Mouse (Mus musculus) splenic B cell, adult 2 months (primary cell): ENCODE measurements around the gene Ranbp3.
A peak's percentile ranks its signal among the peaks of the same experiment; 100 is the strongest.

Source experiments
- DNase-seq: peaks from one replicate; pipeline ENCODE4 v3.0.0-alpha.2; 2011; ENCODE audit warnings: low read depth, low spot score
- H3K27me3 ChIP-seq: 2 replicates; pipeline ENCODE4 v1.6.1; 2012; ENCODE audit warnings: mild to moderate bottlenecking, low read length, moderate library complexity, mixed read lengths; ENCODE audit not compliant: control insufficient read depth, poor library complexity, insufficient read depth, severe bottlenecking
- H3K36me3 ChIP-seq: 2 replicates; pipeline ENCODE4 v1.6.1; 2012; ENCODE audit warnings: mild to moderate bottlenecking, low read length, moderate library complexity, mixed read lengths; ENCODE audit not compliant: control insufficient read depth, poor library complexity, insufficient read depth, severe bottlenecking

Ranbp3 gene

DNA sequence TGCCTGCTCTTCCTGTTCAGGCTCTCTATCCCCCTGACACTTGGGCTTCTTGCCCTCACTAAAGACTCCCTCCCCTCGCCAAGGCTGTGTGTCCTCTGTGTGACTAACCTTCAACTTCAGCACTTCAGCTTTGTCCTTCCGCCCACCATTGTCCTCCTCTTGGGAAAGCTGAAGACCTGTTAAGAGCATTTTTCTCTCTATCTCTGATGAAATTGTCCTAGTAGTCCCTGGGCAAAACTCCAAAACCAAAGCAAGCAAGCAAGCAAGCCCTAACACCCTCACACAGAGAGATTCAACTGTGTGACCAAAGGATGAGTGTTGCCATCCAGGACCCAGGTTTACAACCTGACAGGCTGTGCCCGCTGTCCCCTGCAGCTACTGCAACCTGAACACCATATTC, 9.4 kb upstream of the Ranbp3 start:
- Histone ChIP-seq H3K27me3 (no peaks in the 10 kb centered on the region), H3K36me3 (no peaks in the 10 kb centered on the region)
- DNase-seq: no peak

DNA sequence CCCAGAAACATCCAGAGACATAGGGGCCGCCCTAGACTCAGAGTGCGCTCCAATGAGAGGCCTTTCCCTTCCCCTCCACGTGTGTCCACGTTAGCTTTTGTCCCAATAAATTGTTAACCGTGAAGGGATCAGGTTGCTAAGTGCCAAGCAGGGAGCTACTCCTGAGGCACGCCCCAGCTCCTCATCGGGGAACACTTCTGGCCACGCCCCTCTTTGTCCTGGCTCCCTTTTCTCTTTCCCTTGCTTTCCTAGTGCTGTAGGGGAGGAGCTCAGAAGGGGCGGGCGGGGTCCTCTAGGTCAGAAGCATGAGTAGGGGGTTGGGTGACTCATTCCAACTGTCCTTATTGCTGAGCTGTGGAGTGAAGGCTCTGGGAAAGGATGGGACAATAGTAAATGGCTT, 8.8 kb upstream of the Ranbp3 start:
- Histone ChIP-seq H3K27me3 (no peaks in the 10 kb centered on the region), H3K36me3 (no peaks in the 10 kb centered on the region)
- no peak for DNase-seq

DNA sequence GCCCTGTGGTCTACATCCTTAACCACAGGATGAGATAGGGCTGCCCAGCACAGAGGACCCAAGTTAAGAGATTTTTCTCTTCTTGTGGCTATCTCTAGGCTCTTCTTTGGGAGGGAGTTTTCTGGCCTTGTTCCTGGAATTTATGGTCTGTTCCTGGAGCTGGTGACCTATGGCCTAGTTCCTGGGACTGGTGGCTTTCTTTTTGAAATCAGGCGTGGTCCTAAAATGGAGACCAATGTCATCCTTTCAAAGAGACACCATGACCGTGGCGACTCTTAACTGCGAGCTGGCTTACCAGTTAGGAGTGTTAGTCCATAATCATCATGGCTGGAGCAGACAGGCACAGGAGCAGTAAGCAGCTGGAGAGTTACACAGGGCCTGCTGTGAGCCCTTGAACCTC, 6.7 kb upstream of the Ranbp3 start:
- H3K36me3 ChIP-seq: no peaks in the 10 kb centered on the region

DNA sequence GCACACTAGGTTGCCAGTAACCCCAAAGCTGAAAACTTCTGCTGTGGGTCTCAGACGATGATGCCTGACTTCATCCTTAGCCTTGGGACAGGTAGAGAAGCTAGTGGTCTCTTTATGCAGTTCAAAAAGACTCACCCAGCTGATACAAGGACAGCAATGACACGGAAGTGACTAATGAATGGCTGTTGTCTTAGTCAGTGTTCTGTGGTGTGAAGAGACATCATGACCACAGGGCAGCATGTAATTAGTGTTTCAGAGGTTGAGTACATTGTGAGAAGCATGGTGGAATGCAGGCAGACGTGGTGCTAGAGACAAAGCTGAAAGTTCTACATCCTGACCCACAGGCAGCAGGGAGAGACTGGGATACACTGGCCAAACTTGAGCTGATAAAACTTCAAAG, 5.5 kb upstream of the Ranbp3 start:
- Histone ChIP-seq H3K27me3 (no peaks in the 10 kb centered on the region), H3K36me3 (no peaks in the 10 kb centered on the region)
- no peak for DNase-seq

More for the DNA sequence above, 6.7 kb upstream of the Ranbp3 start:
- no peaks in the 10 kb centered on the region for H3K27me3 ChIP-seq
- DNase-seq: no peak

DNA sequence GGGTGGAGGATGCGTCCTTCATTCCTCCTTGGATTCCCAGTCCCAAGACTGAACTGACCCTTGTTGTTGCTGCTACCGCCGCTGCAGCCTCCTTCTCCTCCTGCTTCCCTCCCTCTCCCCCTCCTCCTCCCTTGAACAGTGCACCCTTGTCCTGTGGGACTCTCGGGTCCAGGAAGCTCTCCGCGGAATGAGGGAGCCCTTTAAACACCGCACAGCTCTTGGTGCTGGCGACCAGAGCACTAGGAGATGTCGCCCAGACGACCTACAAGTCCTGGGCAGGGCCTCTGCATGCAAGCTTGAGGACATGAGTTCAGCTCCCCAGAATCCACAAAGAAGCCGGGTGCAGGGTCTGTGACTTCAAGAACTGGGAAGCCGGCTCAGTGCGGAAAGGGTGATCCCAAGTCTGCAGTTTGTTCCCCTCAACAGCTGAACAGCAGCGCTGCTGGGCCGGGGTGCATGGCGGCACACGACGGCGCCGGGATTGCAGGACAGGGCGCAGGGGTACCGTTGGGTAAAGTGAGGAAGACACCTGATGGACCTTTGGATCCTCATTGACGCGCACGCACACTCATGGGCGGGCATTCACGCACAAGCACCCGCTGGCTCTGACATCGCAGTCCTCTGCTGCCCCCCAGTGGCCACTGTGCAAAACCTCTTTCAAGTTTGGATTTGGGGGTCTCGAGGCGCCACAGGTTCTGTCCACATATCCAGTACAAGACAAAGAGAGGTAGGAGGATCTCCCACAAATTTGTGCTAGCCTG, 4.5 kb upstream of the Ranbp3 start:
- H3K27me3 ChIP-seq: no peaks in the 10 kb centered on the region
- DNase-seq: peak; percentile 90

DNA sequence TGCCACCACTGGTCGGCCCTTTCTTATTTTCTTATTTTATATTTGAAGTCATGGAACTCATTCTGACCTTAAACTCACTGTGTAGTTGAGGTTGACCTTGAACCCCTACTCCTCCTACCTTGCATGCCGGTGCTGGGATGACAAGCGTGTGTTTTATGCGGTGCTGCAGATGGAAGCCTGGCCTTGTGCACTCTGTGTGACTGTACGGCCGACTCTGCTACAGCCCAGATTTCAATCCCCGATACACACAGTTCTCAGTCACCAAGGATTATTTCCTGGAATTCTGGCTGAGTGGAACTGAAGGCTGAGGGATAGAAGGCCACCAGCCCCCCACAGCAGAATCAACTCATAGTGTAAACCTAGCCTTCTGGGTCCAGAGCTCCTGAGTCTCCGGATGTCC, 3.3 kb upstream of the Ranbp3 start:
- no peak for DNase-seq
- no peaks in the 10 kb centered on the region for H3K36me3 ChIP-seq
- H3K27me3 ChIP-seq: no peaks in the 10 kb centered on the region

More for the DNA sequence above, 4.5 kb upstream of the Ranbp3 start:
- no peaks in the 10 kb centered on the region for H3K36me3 ChIP-seq

DNA sequence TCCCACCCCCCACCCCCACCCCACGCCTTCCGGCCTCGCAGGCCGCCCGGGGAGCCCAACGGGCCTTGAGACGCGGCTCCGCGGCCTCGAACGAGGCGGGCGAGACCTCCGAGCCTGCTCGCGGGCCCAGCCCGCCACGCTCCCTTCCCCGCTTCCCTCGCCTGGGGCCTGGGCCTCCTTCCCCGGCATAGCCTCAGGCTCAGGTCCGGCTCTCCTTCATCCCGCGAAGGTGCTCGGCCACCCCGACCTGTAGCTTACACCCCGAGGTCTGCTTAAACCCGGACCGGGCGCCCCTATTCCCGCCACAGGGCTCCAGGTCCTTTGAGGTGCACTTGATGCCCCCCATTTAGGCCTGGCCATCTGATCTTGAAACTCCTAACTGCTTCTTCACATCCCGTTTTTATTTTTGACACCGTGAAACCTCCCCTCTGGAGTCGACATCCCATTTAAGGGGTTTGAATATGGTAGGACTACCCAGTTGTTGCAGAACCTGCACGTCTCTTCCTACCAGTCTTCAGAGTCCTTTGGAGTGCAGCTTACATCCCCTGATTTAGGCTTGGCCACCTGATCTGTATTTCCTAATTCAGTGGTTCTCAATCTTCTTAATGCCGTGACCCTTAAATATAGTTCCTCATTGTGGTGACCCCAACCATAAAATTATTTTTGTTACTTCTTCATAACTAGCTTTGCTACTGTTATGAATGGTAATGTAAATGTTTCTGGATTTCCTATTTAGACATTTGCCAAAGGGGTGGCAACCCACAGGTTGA, 738 bp downstream of the Ranbp3 start:
- Histone ChIP-seq H3K36me3 (no peaks in the 10 kb centered on the region; the same call in 1 of the 2 replicates), H3K27me3 (no peaks in the 10 kb centered on the region)
- DNase-seq: peak; percentile 8

DNA sequence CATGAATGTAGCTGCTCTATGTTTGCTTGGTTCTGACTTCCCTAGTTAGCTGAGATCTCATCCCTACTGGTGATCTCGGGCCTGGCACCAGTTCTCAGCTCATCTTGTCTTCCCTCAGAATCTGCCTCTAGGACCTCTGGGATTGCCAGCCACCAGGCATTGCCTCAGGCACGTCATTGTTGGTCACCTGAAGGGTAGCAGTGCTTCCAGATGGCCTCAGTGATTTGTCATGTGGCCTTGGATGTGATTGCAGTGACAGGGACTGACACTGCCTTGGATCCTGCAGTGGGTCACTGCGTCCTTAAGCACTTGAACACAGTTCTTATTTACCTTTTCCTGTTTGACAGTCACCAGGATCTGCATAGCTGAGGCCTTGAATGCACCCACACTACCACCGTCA, 8.7 kb downstream of the Ranbp3 start:
- peaks cover 6% of the 10 kb centered on the region; the same call in 1 of the 2 replicates for H3K36me3 ChIP-seq
- H3K27me3 ChIP-seq: no peaks in the 10 kb centered on the region
- no peak for DNase-seq

DNA sequence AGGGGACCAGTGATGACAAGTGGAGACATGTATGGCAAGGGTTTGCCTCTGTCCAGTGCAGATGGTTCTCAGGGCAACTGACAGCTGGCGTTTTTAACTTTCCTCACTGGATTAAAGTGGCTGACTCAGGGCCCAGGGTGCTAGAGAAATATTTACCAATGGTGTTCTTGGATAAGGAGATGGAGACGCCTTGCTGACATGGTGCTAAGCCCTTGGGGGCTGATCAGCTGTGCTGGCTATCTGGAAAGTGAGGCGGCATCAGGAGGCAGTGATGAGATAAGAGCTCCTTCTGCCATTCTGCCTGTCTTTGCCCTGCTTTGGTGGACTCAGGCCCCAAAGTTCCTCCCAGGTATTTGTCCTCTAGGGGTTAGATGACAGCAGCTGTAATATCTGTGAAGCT, 9.8 kb downstream of the Ranbp3 start:
- H3K36me3 ChIP-seq: peaks cover 7% of the 10 kb centered on the region; the same call in 1 of the 2 replicates
- no peaks in the 10 kb centered on the region for H3K27me3 ChIP-seq
- no peak for DNase-seq

DNA sequence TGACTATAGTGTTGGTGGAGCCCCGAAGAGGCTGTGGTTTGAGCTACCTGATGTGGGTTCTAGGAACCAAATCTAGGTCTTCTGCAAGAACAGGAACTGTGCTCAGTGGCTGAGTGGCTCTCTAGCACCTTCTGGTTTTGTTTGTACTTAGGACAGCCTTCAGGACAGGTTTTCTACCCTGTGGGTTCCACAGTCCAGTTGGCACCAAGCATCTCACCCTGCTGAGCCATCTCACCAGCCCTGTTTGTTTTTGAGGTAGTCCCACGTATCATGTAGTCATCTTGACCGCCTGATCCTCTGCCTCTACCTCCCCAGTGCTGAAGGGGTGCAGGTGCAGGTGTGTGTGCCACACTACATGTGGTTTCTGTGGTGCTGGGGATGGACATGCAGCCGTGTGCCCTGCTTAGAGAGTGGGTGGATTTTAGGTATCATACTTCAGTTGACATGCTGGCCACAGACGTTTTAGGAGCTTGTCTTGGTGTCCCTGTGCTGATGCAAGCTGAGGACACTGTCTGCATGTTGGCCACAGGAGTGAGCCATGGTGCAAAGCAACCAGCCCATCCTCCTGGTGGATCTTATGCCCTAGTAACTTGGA, 10.5 kb downstream of the Ranbp3 start:
- peaks cover 7% of the 10 kb centered on the region; the same call in 1 of the 2 replicates for H3K36me3 ChIP-seq
- DNase-seq: peak; percentile 24
- H3K27me3 ChIP-seq: no peaks in the 10 kb centered on the region

DNA sequence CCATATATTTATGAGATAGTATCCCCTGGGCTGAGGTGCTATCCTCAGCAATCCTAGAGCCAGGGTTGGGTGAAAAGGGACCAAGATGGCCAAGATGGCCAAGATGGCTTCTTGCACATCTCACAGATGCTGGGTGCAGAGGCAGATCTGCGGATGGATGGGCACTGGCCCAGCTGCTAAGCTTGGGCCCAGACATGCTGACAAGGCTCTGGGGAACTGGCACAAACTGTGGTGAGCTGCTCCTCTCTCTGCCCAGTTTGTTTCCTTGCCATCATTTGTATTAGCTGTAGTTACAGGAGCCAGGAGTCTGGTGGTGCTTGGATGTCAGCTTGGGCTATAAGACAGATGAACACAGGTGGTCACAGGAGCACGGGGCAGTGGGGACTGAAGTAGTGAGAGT, 11.6 kb downstream of the Ranbp3 start:
- DNase-seq: no peak
- Histone ChIP-seq H3K27me3 (no peaks in the 10 kb centered on the region), H3K36me3 (peaks cover 7% of the 10 kb centered on the region)

DNA sequence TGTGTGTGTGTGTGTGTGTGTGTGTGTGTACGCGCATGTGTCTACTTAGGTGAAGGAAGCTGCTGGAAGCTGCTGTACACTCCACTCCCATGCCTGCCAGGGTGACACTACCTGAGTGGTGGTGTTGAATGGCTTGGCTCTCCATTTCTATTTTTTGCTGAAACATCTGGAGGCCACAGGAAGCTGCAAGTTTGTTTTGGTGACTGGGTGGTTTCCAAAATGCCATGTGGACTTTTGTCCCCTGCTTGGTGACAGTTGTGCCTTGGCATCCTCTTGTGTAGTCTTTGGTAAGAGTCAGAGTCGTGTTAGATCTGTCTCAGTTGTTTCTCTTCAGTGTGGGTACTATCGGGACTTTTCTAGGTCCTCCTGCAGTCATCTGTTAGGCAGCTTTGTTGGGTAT, 13.7 kb downstream of the Ranbp3 start:
- H3K27me3 ChIP-seq: no peaks in the 10 kb centered on the region
- peaks cover 7% of the 10 kb centered on the region for H3K36me3 ChIP-seq
- no peak for DNase-seq

DNA sequence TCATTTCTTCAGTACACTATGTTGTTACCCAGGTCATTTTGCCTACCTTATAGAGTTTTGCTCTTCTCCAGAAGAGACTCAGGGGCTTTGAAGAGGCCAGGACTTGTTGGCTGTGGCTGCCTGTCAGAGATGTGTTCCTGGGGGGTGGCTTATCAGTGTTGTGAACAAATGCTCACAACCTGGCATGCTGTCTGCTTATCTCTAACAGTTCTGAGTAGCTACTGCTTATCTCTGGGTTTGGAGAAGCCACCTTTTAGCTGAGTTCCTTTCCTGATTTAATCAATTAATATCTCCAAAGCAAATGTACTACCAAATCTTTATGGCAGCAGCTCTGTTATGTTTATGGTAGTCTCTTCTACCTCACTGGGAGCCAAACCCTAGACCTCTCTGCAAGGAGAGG, 15.0 kb downstream of the Ranbp3 start:
- no peak for DNase-seq
- Histone ChIP-seq H3K36me3 (peaks cover 7% of the 10 kb centered on the region), H3K27me3 (no peaks in the 10 kb centered on the region)

DNA sequence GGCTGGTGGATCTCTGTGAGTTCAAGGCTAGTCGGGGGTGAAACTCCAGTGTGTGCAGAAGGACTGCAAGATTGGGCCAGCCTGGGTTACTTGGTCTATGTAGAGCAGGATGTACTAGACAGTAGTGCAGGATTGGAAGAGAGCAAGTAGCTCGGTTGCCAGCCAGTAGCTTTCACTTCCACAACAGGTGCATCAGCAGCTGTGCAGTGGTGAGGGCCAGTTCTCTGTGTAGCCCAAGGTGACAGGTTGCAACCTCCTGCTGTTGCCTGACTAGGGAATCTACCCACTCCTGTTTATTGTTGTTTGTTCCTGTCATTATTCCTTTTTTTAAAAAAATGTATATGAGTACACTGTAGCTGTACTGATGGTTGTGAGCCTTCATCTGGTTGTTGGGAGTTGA, 15.6 kb downstream of the Ranbp3 start:
- peaks cover 7% of the 10 kb centered on the region for H3K36me3 ChIP-seq
- no peaks in the 10 kb centered on the region for H3K27me3 ChIP-seq
- no peak for DNase-seq

DNA sequence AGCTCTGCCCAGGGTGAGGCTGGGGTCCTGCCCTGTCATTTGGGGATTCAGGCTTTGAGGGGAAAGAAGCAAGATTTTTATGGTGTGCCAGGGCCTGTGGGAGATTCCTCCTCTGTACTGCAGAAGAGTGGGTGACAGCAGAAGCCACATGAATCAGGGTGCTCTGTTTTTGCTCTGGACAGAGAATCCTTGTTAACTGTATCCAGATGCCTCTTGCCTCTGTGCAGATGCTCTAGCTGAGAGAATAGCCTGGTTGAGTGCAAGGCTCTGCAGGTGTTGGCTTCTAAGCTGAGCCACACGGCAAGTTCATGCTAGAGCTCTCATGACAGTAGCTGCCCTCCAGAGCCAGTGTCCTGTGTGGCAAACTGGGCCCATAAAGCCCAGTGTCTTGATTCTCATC, 20.3 kb downstream of the Ranbp3 start:
- Histone ChIP-seq H3K27me3 (no peaks in the 10 kb centered on the region), H3K36me3 (peaks cover 3% of the 10 kb centered on the region; the same call in 1 of the 2 replicates)
- no peak for DNase-seq
